In genomic region chr15:77021056-77021455, GRCm38 (mm10) we compare ENCODE assay signal across 23 mouse cellular contexts. TPM values are rescaled to one million over a fixed set of nuclear protein-coding genes. Genes with fewer than 3 reads are reported as not detected.
DNase-seq lines count a peak whose midpoint lies in the region; ATAC-seq lines count a peak whose summit lies in the region.
"Had no signal": no experiment of that assay in that cellular context is flagged by ENCODE, and none has a peak within 500 bp of the region (broad histone marks: within the 10 kb centered on the region; RNA-seq: fewer than 3 reads in every experiment).

No protein-coding gene starts in this region.

- peaks cover 21% of the 10 kb centered on the region for H3K4me1 ChIP-seq in embryonic facial prominence, embryonic 13.5 days
- H3K4me1 ChIP-seq in heart, embryonic 10.5 days: peaks cover 80% of the 10 kb centered on the region
- peaks cover 14% of the 10 kb centered on the region for H3K4me1 ChIP-seq in limb, embryonic 10.5 days
- H3K4me1 ChIP-seq: embryonic facial prominence, embryonic 12.5 days; liver, embryonic 12.5 days had no signal

- H3K4me3 ChIP-seq in embryonic facial prominence, embryonic 13.5 days: no peak overlapping the region
- H3K4me3 ChIP-seq in heart, embryonic 10.5 days: peak overlapping the region; percentile 9; the same call in 1 of the 2 replicates
- H3K4me3 ChIP-seq in limb, embryonic 10.5 days: no peak overlapping the region
- H3K4me3 ChIP-seq: embryonic facial prominence, embryonic 12.5 days; forebrain, embryonic 10.5 days; liver, embryonic 12.5 days; midbrain, embryonic 12.5 days had no signal

- intact Hi-C loops in heart, postnatal 10 days (cut with DNase I): no loop called here

- H3K4me2 ChIP-seq in embryonic facial prominence, embryonic 13.5 days: no peak overlapping the region
- H3K4me2 ChIP-seq: embryonic facial prominence, embryonic 12.5 days; liver, embryonic 12.5 days; lung, embryonic 14.5 days; midbrain, embryonic 12.5 days had no signal

- whole genome bisulfite sequencing in embryonic facial prominence, embryonic 13.5 days: 90% methylated on average over 3 of the region's 3 CpGs
- WGBS in heart, embryonic 10.5 days: 76% methylated on average over 3 of the region's 3 CpGs
- 95% methylated on average over 3 of the region's 3 CpGs for WGBS in limb, embryonic 10.5 days

- peak overlapping the region; percentile 44; the same call in 1 of the 2 replicates for H3K27ac ChIP-seq in embryonic facial prominence, embryonic 13.5 days
- peak overlapping the region; percentile 88 for H3K27ac ChIP-seq in heart, embryonic 10.5 days
- no peak overlapping the region for H3K27ac ChIP-seq in limb, embryonic 10.5 days
- H3K27ac ChIP-seq: forebrain, embryonic 10.5 days; liver, embryonic 12.5 days; midbrain, embryonic 12.5 days had no signal

- no peaks in the 10 kb centered on the region for H3K9me3 ChIP-seq in embryonic facial prominence, embryonic 13.5 days
- no peaks in the 10 kb centered on the region for H3K9me3 ChIP-seq in heart, embryonic 10.5 days
- no peaks in the 10 kb centered on the region for H3K9me3 ChIP-seq in limb, embryonic 10.5 days (replicated peaks)
- H3K9me3 ChIP-seq: embryonic facial prominence, embryonic 12.5 days; forebrain, embryonic 10.5 days; G1E; liver, embryonic 12.5 days; midbrain, embryonic 12.5 days had no signal

- H3K9ac ChIP-seq in embryonic facial prominence, embryonic 13.5 days: no peak overlapping the region
- H3K9ac ChIP-seq: embryonic facial prominence, embryonic 12.5 days; liver, embryonic 12.5 days; lung, embryonic 14.5 days; midbrain, embryonic 12.5 days had no signal

- peak; percentile 68 for DNase-seq in adrenal gland, postnatal 10 days
- no peak for DNase-seq in adrenal gland, adult 2 months
- DNase-seq in heart, embryonic 10.5 days (ENCODE audit: low spot score): no peak
- DNase-seq in heart, postnatal 10 days: peak; percentile 79 to 82
- no peak for DNase-seq in thymus, adult 18-20 months
- DNase-seq in liver: no peak
- no peak for DNase-seq in limb, embryonic 10.5 days (ENCODE audit: low spot score)
- DNase-seq: adrenal gland, adult 8-10 months; cerebellum, adult 2 months; kidney, adult 18-20 months; kidney, postnatal 14 days; left cerebral cortex, postnatal 4 days; lung, embryonic 14.5 days; lung, postnatal 4 days had no signal

- H3K36me3 ChIP-seq in embryonic facial prominence, embryonic 13.5 days: no peaks in the 10 kb centered on the region
- H3K36me3 ChIP-seq in heart, embryonic 10.5 days: no peaks in the 10 kb centered on the region; the same call in 1 of the 2 replicates
- no peaks in the 10 kb centered on the region for H3K36me3 ChIP-seq in limb, embryonic 10.5 days
- H3K36me3 ChIP-seq: embryonic facial prominence, embryonic 12.5 days; forebrain, embryonic 10.5 days; G1E; liver, embryonic 12.5 days; midbrain, embryonic 12.5 days had no signal

- ATAC-seq in embryonic facial prominence, embryonic 13.5 days (ENCODE audit: insufficient number of reproducible peaks, insufficient read depth, low FRiP score, low TSS enrichment, low read depth): no peak
- ATAC-seq: CD4-positive, CD25-positive, alpha-beta regulatory T cell, adult 4 months; hindbrain, embryonic 16.5 days; liver, embryonic 12.5 days had no signal

- no peaks in the 10 kb centered on the region for H3K27me3 ChIP-seq in embryonic facial prominence, embryonic 13.5 days
- H3K27me3 ChIP-seq in heart, embryonic 10.5 days (ENCODE audit: insufficient read depth, poor library complexity, severe bottlenecking): no peaks in the 10 kb centered on the region
- H3K27me3 ChIP-seq in limb, embryonic 10.5 days (ENCODE audit: low read depth, poor library complexity, severe bottlenecking): no peaks in the 10 kb centered on the region
- H3K27me3 ChIP-seq: embryonic facial prominence, embryonic 12.5 days had no signal

RNA-seq across cellular contexts. Expression of gene Apol6, which starts 23.5 kb away (rescaled TPM):
- 10 to 100 TPM; 14.9 to 18.5 TPM for total RNA-seq in adrenal gland, postnatal 10 days (2021)
- 10 to 100 TPM; 11.8 to 28.0 TPM for total RNA-seq in adrenal gland, adult 2 months (2021)
- 17.5 and 21.1 TPM in 2 replicates for polyA plus RNA-seq in adrenal gland, adult 2 months (2012; rRNA removed)
- polyA plus RNA-seq in embryonic facial prominence, embryonic 13.5 days (2015; fragmentation: Nextera tagmentation; extraction: Ambion mirVana): 0.22 and 0.45 TPM in 2 replicates
- polyA plus RNA-seq in heart, embryonic 10.5 days (2016; fragmentation: Nextera tagmentation; extraction: Ambion mirVana): 0.27 and 0.77 TPM in 2 replicates
- 1 to 10 TPM; 1.6 to 1.7 TPM for total RNA-seq in heart, postnatal 10 days (2021)
- 0.14 TPM in 1 of 2 replicates, not detected in the other for polyA plus RNA-seq in limb, embryonic 10.5 days (2016; fragmentation: Nextera tagmentation; extraction: Ambion mirVana)
- total RNA-seq: common myeloid progenitor, adult 5-6 weeks; left cerebral cortex, postnatal 4 days had no signal
- polyA plus RNA-seq: CD4-positive, CD25-positive, alpha-beta regulatory T cell, adult 4 months; G1E; hindbrain, embryonic 16.5 days; midbrain, embryonic 12.5 days had no signal

RNA-seq across cellular contexts. Expression of gene Mb, which starts 29.4 kb away (rescaled TPM):
- 100 to 1,000 TPM in 1 of 2 experiments, 10 to 100 TPM in 1; 34.3 to 233 TPM for total RNA-seq in adrenal gland, postnatal 10 days (2021)
- total RNA-seq in adrenal gland, adult 2 months (2021): 1 to 10 TPM in 1 of 2 experiments, not detected in 1; 1.8 TPM
- 0.46 TPM in 1 of 2 replicates, not detected in the other for polyA plus RNA-seq in adrenal gland, adult 2 months (2012; rRNA removed)
- 1.7 and 2.5 TPM in 2 replicates for polyA plus RNA-seq in embryonic facial prominence, embryonic 13.5 days (2015; fragmentation: Nextera tagmentation; extraction: Ambion mirVana)
- polyA plus RNA-seq in heart, embryonic 10.5 days (2016; fragmentation: Nextera tagmentation; extraction: Ambion mirVana): 29.5 and 90.1 TPM in 2 replicates
- over 10,000 TPM in 1 of 2 experiments, 1,000 to 10,000 TPM in 1; 9,939 to 10,365 TPM for total RNA-seq in heart, postnatal 10 days (2021)
- 0.44 and 0.60 TPM in 2 replicates for polyA plus RNA-seq in limb, embryonic 10.5 days (2016; fragmentation: Nextera tagmentation; extraction: Ambion mirVana)
- total RNA-seq: common myeloid progenitor, adult 5-6 weeks; G1E; left cerebral cortex, postnatal 4 days had no signal
- polyA plus RNA-seq: CD4-positive, CD25-positive, alpha-beta regulatory T cell, adult 4 months; G1E; midbrain, embryonic 12.5 days had no signal

Comparison
In these comparisons a context has a peak if more than half of its experiments do, and no peak if none do; other contexts are left out.
1. DNase-seq: peak in adrenal gland, postnatal 10 days (single experiment) and heart, postnatal 10 days (2 of 2); none in adrenal gland, adult 2 months (single experiment), heart, embryonic 10.5 days (single experiment), thymus, adult 18-20 months (0 of 2), liver (single experiment) and limb, embryonic 10.5 days (single experiment).
2. RNA of gene Apol6, which starts 23.5 kb away (polyA plus RNA-seq): 17.5 to 21.1 TPM in adrenal gland, adult 2 months; 0.27 to 0.77 TPM in heart, embryonic 10.5 days, 0.22 to 0.45 TPM in embryonic facial prominence, embryonic 13.5 days and 0.14 TPM in limb, embryonic 10.5 days; every median in the first group is over 10 times any median in the second.